Mouse (Mus musculus) bone marrow, adult 2 months (tissue): ENCODE data around the gene Lgals4.

Experiments
- CTCF ChIP-seq: fragments of 200-500 bp; IDR thresholded peaks from 2 replicates; pipeline ENCODE4 v1.5.1; 2011; ENCODE audit warnings: low read length, control low read depth; ENCODE audit not compliant: control insufficient read depth, insufficient read depth
- POLR2A ChIP-seq: fragments of 200-500 bp; IDR thresholded peaks from 2 replicates; pipeline ENCODE4 v1.6.1; 2011; ENCODE audit warnings: low read depth, mild to moderate bottlenecking, control low read depth, low read length, borderline replicate concordance; ENCODE audit not compliant: control insufficient read depth

- no peak for TF ChIP-seq CTCF
- no peak for TF ChIP-seq POLR2A
Measured at GRCm38 (mm10) chr7:28816920-28817319, 16.7 kb upstream of the Lgals4 start.
